Mouse (Mus musculus) liver, embryonic 18 days (tissue): ENCODE data around the gene Stk17b. TPM values are rescaled to one million over a fixed set of nuclear protein-coding genes. Genes with fewer than 3 reads are reported as not detected.

Experiments used
- polyA plus RNA-seq: library from polyadenylated mRNA; depleted of rRNA; stranded (reverse); fragments of >200 nt; gene quantifications from 2 replicates; pipeline ENCODE4 v1.2.3, GENCODE M21; 2012; rRNA removed

The Stk17b gene
- 6.8 TPM in 2 replicates for polyA plus RNA-seq

GRCm38 (mm10) chr1:53784721-53785418 is at the start of gene Stk17b:
Stk17b (minus strand) TSS chr1:53785224.

GRCm38 (mm10) chr1:53706431-53707361 is 78.3 kb downstream of the Stk17b start, which contains the start of gene Dnah7a:
Dnah7a (minus strand) TSS chr1:53706784.

Other genes starting within 250 kb of the Stk17b start
- gene Dnah7a, start 78.4 kb downstream of the Stk17b start, polyA plus RNA-seq, result not detected in 2 replicates